Mouse (Mus musculus) small intestine, adult 2 months (tissue): ENCODE results near the gene Ccdc186.
"Not testable (repeated sequence)": the region's sequence is repeated elsewhere in the genome, so short reads cannot be mapped to it uniquely, and the experiment has no call there.

Experiments
- CTCF ChIP-seq: fragments of 200-500 bp; IDR thresholded peaks from 2 replicates; pipeline ENCODE4 v1.5.1; 2012; ENCODE audit warnings: low read depth, mild to moderate bottlenecking, control low read depth, inconsistent platforms, low read length, moderate library complexity, mixed read lengths; ENCODE audit not compliant: insufficient replicate concordance, insufficient read length; ENCODE audit errors: extremely low read depth
- POLR2A ChIP-seq: fragments of 200-500 bp; IDR thresholded peaks from 2 replicates; pipeline ENCODE4 v1.6.1; 2012; ENCODE audit warnings: low read depth, mild to moderate bottlenecking, control low read depth, inconsistent platforms, low read length, moderate library complexity

DNA sequence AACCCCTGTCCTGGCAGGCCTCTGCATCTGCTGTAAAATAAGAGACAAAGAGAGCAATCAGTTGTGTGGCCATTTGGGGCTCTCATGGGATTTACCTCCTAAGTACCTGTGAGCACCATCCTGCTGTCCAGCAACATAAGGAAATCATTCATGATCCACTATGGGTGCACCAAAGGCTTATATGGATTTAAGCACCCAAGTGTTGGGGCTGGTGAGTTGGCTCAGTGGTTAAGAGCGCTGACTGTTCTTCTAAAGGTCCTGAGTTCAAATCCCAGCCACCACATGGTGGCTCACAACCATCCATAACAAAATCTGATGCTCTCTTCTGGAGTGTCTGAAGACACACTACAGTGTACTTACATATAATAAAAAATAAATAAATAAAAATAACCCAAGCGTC lies 67.5 kb downstream of the Ccdc186 start:
- not testable (repeated sequence) for TF ChIP-seq POLR2A, CTCF
